In genomic region chr4:87149584-87149983, GRCm38 (mm10) we compare ENCODE assay signal across 22 mouse cellular contexts.
DNase-seq lines count a peak whose midpoint lies in the region; ATAC-seq and TF ChIP-seq lines count a peak whose summit lies in the region.
"Had no signal": no experiment of that assay in that cellular context is flagged by ENCODE, and none has a peak within 500 bp of the region (broad histone marks: within the 10 kb centered on the region; RNA-seq: fewer than 3 reads in every experiment).

No protein-coding gene starts in this region.

- 35% methylated on average over 2 of the region's 2 CpGs for WGBS in forebrain, postnatal 0 days
- WGBS in forebrain, embryonic 11.5 days = 69% methylated on average over 2 of the region's 2 CpGs
- 29% methylated on average over 2 of the region's 2 CpGs for WGBS in heart, embryonic 13.5 days
- 28% methylated on average over 2 of the region's 2 CpGs for WGBS in heart, postnatal 0 days

- H3K9me3 ChIP-seq in forebrain, postnatal 0 days (ENCODE audit: low read length) = no peaks in the 10 kb centered on the region
- H3K9me3 ChIP-seq in forebrain, embryonic 11.5 days (ENCODE audit: control insufficient read depth, low read length) = no peaks in the 10 kb centered on the region
- no peaks in the 10 kb centered on the region for H3K9me3 ChIP-seq in heart, embryonic 13.5 days
- no peaks in the 10 kb centered on the region for H3K9me3 ChIP-seq in heart, postnatal 0 days (replicated peaks; ENCODE audit: control insufficient read depth, low read length)
- H3K9me3 ChIP-seq: embryonic facial prominence, embryonic 10.5 days; hindbrain, embryonic 10.5 days; intestine, embryonic 15.5 days had no signal

- no peak overlapping the region for H3K9ac ChIP-seq in forebrain, postnatal 0 days
- no peak overlapping the region for H3K9ac ChIP-seq in forebrain, embryonic 11.5 days (ENCODE audit: low read length)
- peak overlapping the region; percentile 24; the same call in 1 of the 2 replicates for H3K9ac ChIP-seq in heart, embryonic 13.5 days
- H3K9ac ChIP-seq in heart, postnatal 0 days (replicated peaks; ENCODE audit: low read depth, low read length) = no peak overlapping the region; the same call in 1 of the 2 replicates
- H3K9ac ChIP-seq: hindbrain, embryonic 14.5 days; intestine, embryonic 15.5 days had no signal

- no peak overlapping the region for H3K27ac ChIP-seq in forebrain, postnatal 0 days (ENCODE audit: low read depth, low read length)
- no peak overlapping the region for H3K27ac ChIP-seq in forebrain, embryonic 11.5 days (ENCODE audit: low read depth, low read length)
- peak overlapping the region; percentile 73 for H3K27ac ChIP-seq in heart, embryonic 13.5 days (replicated peaks)
- H3K27ac ChIP-seq in heart, postnatal 0 days (ENCODE audit: low read depth) = peak overlapping the region; percentile 35; the same call in 1 of the 2 replicates
- peak overlapping the region; percentile 17; the same call in 1 of the 2 replicates for H3K27ac ChIP-seq in cortical plate, adult 2 months (ENCODE audit: insufficient read depth, low read length)
- H3K27ac ChIP-seq: embryonic facial prominence, embryonic 10.5 days; hindbrain, embryonic 10.5 days; hindbrain, embryonic 14.5 days; intestine, embryonic 15.5 days had no signal

- H3K4me2 ChIP-seq in forebrain, postnatal 0 days (ENCODE audit: low read depth) = no peak overlapping the region
- no peak overlapping the region for H3K4me2 ChIP-seq in forebrain, embryonic 11.5 days (ENCODE audit: low read depth, low read length, severe bottlenecking)
- H3K4me2 ChIP-seq in heart, embryonic 13.5 days = peak overlapping the region; percentile 18
- no peak overlapping the region for H3K4me2 ChIP-seq in heart, postnatal 0 days (ENCODE audit: low read depth, low read length)
- H3K4me2 ChIP-seq: hindbrain, embryonic 14.5 days; intestine, embryonic 15.5 days had no signal

- TF ChIP-seq POLR2A in cortical plate, adult 2 months (IDR thresholded peaks at IDR 0.05; ENCODE audit: extremely low read depth, insufficient read depth, low read length) = no peak

- peak; percentile 66 for ATAC-seq in forebrain, postnatal 0 days
- no peak for ATAC-seq in forebrain, embryonic 11.5 days (replicated peaks; ENCODE audit: low FRiP score)
- 0 out of 2 replicates have a peak, but pooled peaks have one; percentile 37 for ATAC-seq in heart, embryonic 13.5 days (ENCODE audit: extremely low read depth, insufficient number of reproducible peaks, low FRiP score, low TSS enrichment)
- 0 out of 2 replicates have a peak, but pooled peaks have one; percentile 57 for ATAC-seq in heart, postnatal 0 days (ENCODE audit: insufficient read depth, low read depth)
- ATAC-seq: activated CD4-positive, CD25-positive, alpha-beta regulatory T cell, adult 4 months; forebrain, embryonic 16.5 days; intestine, embryonic 15.5 days; Patski had no signal

- DNase-seq in forebrain, postnatal 0 days = no peak
- no peak for DNase-seq in forebrain, embryonic 11.5 days (ENCODE audit: low spot score)
- no peak for DNase-seq in heart, adult 8-10 months (ENCODE audit: low spot score)
- peak; percentile 31 for DNase-seq in heart, postnatal 0 days (ENCODE audit: low spot score)
- DNase-seq in heart, adult 18-20 months = no peak
- DNase-seq in adrenal gland, adult 8-10 months = no peak
- DNase-seq: adrenal gland, postnatal 25 days; cerebellum, adult 18-20 months; cerebellum, adult 9-11 months; cerebellum, postnatal 36 days; gastrocnemius, postnatal 14 days; kidney, adult 18-20 months had no signal

- H3K27me3 ChIP-seq in forebrain, postnatal 0 days (ENCODE audit: insufficient read depth, low read length) = no peaks in the 10 kb centered on the region
- no peaks in the 10 kb centered on the region for H3K27me3 ChIP-seq in forebrain, embryonic 11.5 days (ENCODE audit: control insufficient read depth, insufficient read depth, low read length)
- H3K27me3 ChIP-seq in heart, embryonic 13.5 days (replicated peaks) = no peaks in the 10 kb centered on the region
- H3K27me3 ChIP-seq in heart, postnatal 0 days (ENCODE audit: control insufficient read depth, insufficient read depth, low read length) = no peaks in the 10 kb centered on the region
- H3K27me3 ChIP-seq: CH12.LX; intestine, embryonic 15.5 days; Patski had no signal

- H3K4me3 ChIP-seq in forebrain, postnatal 0 days (ENCODE audit: low read depth, low read length) = no peak overlapping the region
- no peak overlapping the region for H3K4me3 ChIP-seq in forebrain, embryonic 11.5 days (ENCODE audit: low read depth, low read length)
- no peak overlapping the region for H3K4me3 ChIP-seq in heart, embryonic 13.5 days
- H3K4me3 ChIP-seq in heart, postnatal 0 days (ENCODE audit: low read depth, low read length) = no peak overlapping the region
- H3K4me3 ChIP-seq in cortical plate, adult 2 months (ENCODE audit: insufficient read depth, low read length) = no peak overlapping the region
- H3K4me3 ChIP-seq: embryonic facial prominence, embryonic 10.5 days; hindbrain, embryonic 10.5 days; intestine, embryonic 15.5 days had no signal

- H3K4me1 ChIP-seq in forebrain, postnatal 0 days (ENCODE audit: insufficient read depth) = no peaks in the 10 kb centered on the region
- no peaks in the 10 kb centered on the region for H3K4me1 ChIP-seq in forebrain, embryonic 11.5 days (replicated peaks; ENCODE audit: control insufficient read depth, insufficient read depth, low read length)
- H3K4me1 ChIP-seq in heart, embryonic 13.5 days = peaks cover 57% of the 10 kb centered on the region
- H3K4me1 ChIP-seq in heart, postnatal 0 days (ENCODE audit: control insufficient read depth, insufficient read depth) = peaks cover 26% of the 10 kb centered on the region
- peaks cover 9% of the 10 kb centered on the region; the same call in 1 of the 2 replicates for H3K4me1 ChIP-seq in cortical plate, adult 2 months (ENCODE audit: control insufficient read depth, insufficient read depth, low read length)
- H3K4me1 ChIP-seq: hindbrain, embryonic 10.5 days; intestine, embryonic 15.5 days had no signal

- no peak for TF ChIP-seq EP300 in heart, postnatal 0 days (IDR thresholded peaks at IDR 0.05; ENCODE audit: low read depth)

- no peak for TF ChIP-seq CTCF in forebrain, postnatal 0 days (IDR thresholded peaks at IDR 0.05; ENCODE audit: low read depth)
- TF ChIP-seq CTCF in heart, postnatal 0 days (IDR thresholded peaks at IDR 0.05; ENCODE audit: low read depth) = no peak
- TF ChIP-seq CTCF in cortical plate, adult 2 months (IDR thresholded peaks at IDR 0.05; ENCODE audit: extremely low read depth, insufficient read depth, low read length) = no peak

- H3K36me3 ChIP-seq in forebrain, postnatal 0 days (ENCODE audit: insufficient read depth) = no peaks in the 10 kb centered on the region
- H3K36me3 ChIP-seq in forebrain, embryonic 11.5 days (ENCODE audit: control insufficient read depth, insufficient read depth, low read length) = no peaks in the 10 kb centered on the region
- H3K36me3 ChIP-seq in heart, embryonic 13.5 days = no peaks in the 10 kb centered on the region
- H3K36me3 ChIP-seq in heart, postnatal 0 days (replicated peaks; ENCODE audit: control insufficient read depth, insufficient read depth, low read length) = no peaks in the 10 kb centered on the region
- H3K36me3 ChIP-seq: embryonic facial prominence, embryonic 10.5 days; hindbrain, embryonic 10.5 days; intestine, embryonic 15.5 days had no signal

Comparison
In these comparisons a context has a peak if more than half of its experiments do, and no peak if none do; other contexts are left out.
1. H3K27ac ChIP-seq: peak in heart, embryonic 13.5 days (single experiment), heart, postnatal 0 days (single experiment) and cortical plate, adult 2 months (single experiment); none in forebrain, postnatal 0 days (single experiment) and forebrain, embryonic 11.5 days (single experiment).